Mouse (Mus musculus) erythroblast, embryonic 14.5 days (primary cell): ENCODE measurements at regions not wholly inside any gene's neighbourhood (a gene's known extent, or its start where the extent isn't known, plus 50 kb on each side); places are given as distances from the start of the nearest gene placed in this dataset.

Experiments used
- GATA1 ChIP-seq: IDR thresholded peaks from 2 replicates; pipeline ENCODE4 v1.6.1; 2012; ENCODE audit warnings: low read length, inconsistent platforms, mixed read lengths
- TAL1 ChIP-seq: IDR thresholded peaks from 3 replicates; pipeline ENCODE4 v1.6.1; 2012; ENCODE audit warnings: low read length, inconsistent platforms, mixed read lengths

- no peak for TF ChIP-seq TAL1
- TF ChIP-seq GATA1 = no peak
Measured at GRCm38 (mm10) chr4:89421694-89422354, 111.0 kb upstream of the Cdkn2b start.
